Mouse (Mus musculus) embryo, embryonic 10 days (tissue): ENCODE results near the gene Phf5a.

Experiments
- DNase-seq: peaks from one replicate; pipeline ENCODE4 v3.0.0-alpha.2; 2015; ENCODE audit warnings: low spot score

Phf5a gene

GRCm38 (mm10) chr15:81828426-81829207, 43.1 kb downstream of the Phf5a start:
- no peak for DNase-seq

- no peak for DNase-seq
Observed at GRCm38 (mm10) chr15:81824832-81825231, 46.9 kb downstream of the Phf5a start.

- DNase-seq: no peak
Observed at GRCm38 (mm10) chr15:81822631-81823030, 49.1 kb downstream of the Phf5a start.

GRCm38 (mm10) chr15:81818404-81818803, 53.3 kb downstream of the Phf5a start:
- DNase-seq: no peak

GRCm38 (mm10) chr15:81814716-81815370, 56.9 kb downstream of the Phf5a start:
- no peak for DNase-seq
